Mouse (Mus musculus): ENCODE measurements at regions not wholly inside any gene's neighbourhood (a gene's known extent, or its start where the extent isn't known, plus 50 kb on each side); places are given as distances from the start of the nearest gene placed in this dataset.

GRCm38 (mm10) chr11:24783470-24783869 is 705.6 kb downstream of the Bcl11a start:
- no peak overlapping the region for H3K4me3 ChIP-seq
- no peaks in the 10 kb centered on the region for H3K36me3 ChIP-seq
- no peak overlapping the region for H3K27ac ChIP-seq
- 90% methylated on average over 7 of the region's 7 CpGs for WGBS
- no peak for DNase-seq (ENCODE audit: low spot score)
- peaks cover 6% of the 10 kb centered on the region for H3K9me3 ChIP-seq
- H3K4me1 ChIP-seq (replicated peaks) = no peaks in the 10 kb centered on the region
- H3K27me3 ChIP-seq (ENCODE audit: insufficient read depth, poor library complexity, severe bottlenecking) = no peaks in the 10 kb centered on the region

GRCm38 (mm10) chr11:24789120-24789519 is 711.3 kb downstream of the Bcl11a start:
- Histone ChIP-seq H3K4me1 (replicated peaks) (no peaks in the 10 kb centered on the region), H3K4me3 (no peak overlapping the region), H3K27me3 (ENCODE audit: insufficient read depth, poor library complexity, severe bottlenecking) (no peaks in the 10 kb centered on the region), H3K36me3 (no peaks in the 10 kb centered on the region), H3K9me3 (peaks cover 6% of the 10 kb centered on the region), H3K27ac (no peak overlapping the region)
- 87% methylated on average over 2 of the region's 2 CpGs for WGBS
- DNase-seq (ENCODE audit: low spot score) = no peak

GRCm38 (mm10) chr11:24795510-24796211 is 717.8 kb downstream of the Bcl11a start:
- WGBS = 68% methylated on average over 4 of the region's 4 CpGs
- Histone ChIP-seq H3K27me3 (ENCODE audit: insufficient read depth, poor library complexity, severe bottlenecking) (no peaks in the 10 kb centered on the region), H3K36me3 (no peaks in the 10 kb centered on the region), H3K4me1 (replicated peaks) (0 out of 2 replicates have a peak, but pooled peaks cover 6% of the 10 kb centered on the region), H3K4me3 (no peak overlapping the region), H3K9me3 (no peaks in the 10 kb centered on the region), H3K27ac (no peak overlapping the region)
- no peak for DNase-seq (ENCODE audit: low spot score)

- no peak overlapping the region for H3K27ac ChIP-seq
- no peaks in the 10 kb centered on the region for H3K4me1 ChIP-seq (replicated peaks)
- DNase-seq (ENCODE audit: low spot score) = no peak
- H3K9me3 ChIP-seq = no peaks in the 10 kb centered on the region
- H3K4me3 ChIP-seq = no peak overlapping the region
- WGBS = 78% methylated on average over 8 of the region's 8 CpGs
- H3K27me3 ChIP-seq (ENCODE audit: insufficient read depth, poor library complexity, severe bottlenecking) = no peaks in the 10 kb centered on the region
- H3K36me3 ChIP-seq = no peaks in the 10 kb centered on the region
These were observed 726.8 kb downstream of the Bcl11a start for GRCm38 (mm10) chr11:24804623-24805023.

- Histone ChIP-seq H3K4me1 (replicated peaks) (peaks cover 19% of the 10 kb centered on the region), H3K4me3 (no peak overlapping the region), H3K9me3 (no peaks in the 10 kb centered on the region), H3K36me3 (no peaks in the 10 kb centered on the region), H3K27ac (peak overlapping the region; percentile 79), H3K27me3 (ENCODE audit: insufficient read depth, poor library complexity, severe bottlenecking) (no peaks in the 10 kb centered on the region)
- 46% methylated on average over 13 of the region's 13 CpGs for WGBS
- peak; percentile 34 for DNase-seq (ENCODE audit: low spot score)
These were observed 751.9 kb downstream of the Bcl11a start for GRCm38 (mm10) chr11:24829578-24830401.

- WGBS = 59% methylated on average over 2 of the region's 2 CpGs
- Histone ChIP-seq H3K27ac (peak overlapping the region; percentile 79), H3K9me3 (no peaks in the 10 kb centered on the region), H3K36me3 (no peaks in the 10 kb centered on the region), H3K27me3 (ENCODE audit: insufficient read depth, poor library complexity, severe bottlenecking) (no peaks in the 10 kb centered on the region), H3K4me1 (replicated peaks) (peaks cover 19% of the 10 kb centered on the region), H3K4me3 (no peak overlapping the region)
- no peak for DNase-seq (ENCODE audit: low spot score)
These were observed 752.6 kb downstream of the Bcl11a start for GRCm38 (mm10) chr11:24830484-24830883.

- Histone ChIP-seq H3K27me3 (ENCODE audit: insufficient read depth, poor library complexity, severe bottlenecking) (no peaks in the 10 kb centered on the region), H3K36me3 (no peaks in the 10 kb centered on the region), H3K4me1 (replicated peaks) (no peaks in the 10 kb centered on the region), H3K4me3 (no peak overlapping the region), H3K9me3 (no peaks in the 10 kb centered on the region), H3K27ac (no peak overlapping the region)
- no peak for DNase-seq (ENCODE audit: low spot score)
- WGBS = 81% methylated on average over 2 of the region's 2 CpGs
These were observed 766.2 kb downstream of the Bcl11a start for GRCm38 (mm10) chr11:24843839-24844738.

- DNase-seq (ENCODE audit: low spot score) = no peak
- no peaks in the 10 kb centered on the region for H3K4me1 ChIP-seq (replicated peaks)
- H3K27me3 ChIP-seq (ENCODE audit: insufficient read depth, poor library complexity, severe bottlenecking) = no peaks in the 10 kb centered on the region
- H3K36me3 ChIP-seq = no peaks in the 10 kb centered on the region
- H3K4me3 ChIP-seq = no peak overlapping the region
- no peak overlapping the region for H3K27ac ChIP-seq
- 85% methylated on average over 6 of the region's 6 CpGs for WGBS
- no peaks in the 10 kb centered on the region for H3K9me3 ChIP-seq
These were observed 779.1 kb downstream of the Bcl11a start for GRCm38 (mm10) chr11:24856991-24857390.

- Histone ChIP-seq H3K36me3 (no peaks in the 10 kb centered on the region), H3K4me3 (no peak overlapping the region), H3K27me3 (ENCODE audit: insufficient read depth, poor library complexity, severe bottlenecking) (no peaks in the 10 kb centered on the region), H3K27ac (no peak overlapping the region), H3K9me3 (no peaks in the 10 kb centered on the region), H3K4me1 (replicated peaks) (peaks cover 8% of the 10 kb centered on the region; the same call in 1 of the 2 replicates)
- peak; percentile 18 for DNase-seq (ENCODE audit: low spot score)
- WGBS = 41% methylated on average over 11 of the region's 11 CpGs
These were observed 786.8 kb downstream of the Bcl11a start for GRCm38 (mm10) chr11:24864637-24865036.

- no peak for DNase-seq (ENCODE audit: low spot score)
- 65% methylated on average over 3 of the region's 3 CpGs for WGBS
- no peaks in the 10 kb centered on the region for H3K27me3 ChIP-seq (ENCODE audit: insufficient read depth, poor library complexity, severe bottlenecking)
- H3K27ac ChIP-seq = no peak overlapping the region
- no peaks in the 10 kb centered on the region for H3K36me3 ChIP-seq
- no peaks in the 10 kb centered on the region for H3K9me3 ChIP-seq
- H3K4me1 ChIP-seq (replicated peaks) = peaks cover 8% of the 10 kb centered on the region; the same call in 1 of the 2 replicates
- H3K4me3 ChIP-seq = no peak overlapping the region
These were observed 787.4 kb downstream of the Bcl11a start for GRCm38 (mm10) chr11:24865067-24865796.
